Mouse (Mus musculus): Measurements from ENCODE around the gene Ssmem1.

DNA sequence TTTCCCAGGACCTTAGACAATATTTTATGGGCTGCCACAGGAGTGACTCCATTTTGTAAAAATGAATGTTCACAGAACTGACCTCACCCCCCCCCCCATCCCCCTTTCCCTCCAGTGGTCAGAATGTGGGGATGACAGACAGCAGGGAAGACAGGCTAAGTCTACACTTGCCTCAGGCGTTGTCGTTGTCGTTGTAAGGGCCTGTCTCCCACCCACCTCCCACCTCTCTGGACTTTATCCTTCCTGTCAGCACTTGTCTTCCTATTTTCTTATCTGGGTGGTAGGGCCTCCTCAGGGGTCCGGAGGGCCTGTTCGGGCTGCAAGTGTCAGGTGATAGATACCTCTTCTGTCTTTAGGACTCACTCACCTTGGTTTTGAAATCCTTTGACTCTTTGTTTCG is 32.6 kb downstream of the Ssmem1 start:
- TF ChIP-seq POLR2A (IDR thresholded peaks at IDR 0.05; ENCODE audit: borderline replicate concordance, insufficient read depth, low read length) (no peak), CTCF (IDR thresholded peaks at IDR 0.05; ENCODE audit: borderline replicate concordance, insufficient read depth, low read depth, low read length) (no peak)
